Mouse (Mus musculus) embryonic facial prominence, embryonic 13.5 days (tissue): ENCODE results near the gene N4bp2l1. TPM values are rescaled to one million over a fixed set of nuclear protein-coding genes. Genes with fewer than 3 reads are reported as not detected.

Source experiments
- ATAC-seq: fragments of 200-750 bp; cut with Nextera tagmentation; 2 replicates; pipeline ENCODE4 v1.8.0; 2017; ENCODE audit warnings: low read depth; ENCODE audit not compliant: insufficient number of reproducible peaks, insufficient read depth, low FRiP score, low TSS enrichment
- H3K27ac ChIP-seq: fragments of 300-500 bp; sonication (generic); 2 replicates; pipeline ENCODE4 v1.5.1; 2015; ENCODE audit warnings: moderate library complexity, mild to moderate bottlenecking, inconsistent platforms
- H3K27me3 ChIP-seq: fragments of 300-500 bp; sonication (generic); 2 replicates; pipeline ENCODE4 v1.6.1; 2015; ENCODE audit warnings: mild to moderate bottlenecking, inconsistent platforms
- H3K36me3 ChIP-seq: fragments of 300-500 bp; sonication (generic); 2 replicates; pipeline ENCODE4 v1.6.1; 2015; ENCODE audit warnings: mild to moderate bottlenecking, inconsistent platforms
- H3K4me1 ChIP-seq: fragments of 300-500 bp; sonication (generic); 2 replicates; pipeline ENCODE4 v1.6.1; 2015; ENCODE audit warnings: inconsistent platforms
- H3K4me2 ChIP-seq: fragments of 300-500 bp; sonication (generic); 2 replicates; pipeline ENCODE4 v1.6.1; 2015; ENCODE audit warnings: moderate library complexity, mild to moderate bottlenecking, inconsistent platforms
- H3K4me3 ChIP-seq: fragments of 300-500 bp; sonication (generic); 2 replicates; pipeline ENCODE4 v1.5.1; 2015; ENCODE audit warnings: mild to moderate bottlenecking, inconsistent platforms
- H3K9ac ChIP-seq: fragments of 300-500 bp; sonication (generic); 2 replicates; pipeline ENCODE4 v1.6.1; 2015; ENCODE audit warnings: mild to moderate bottlenecking, inconsistent platforms
- H3K9me3 ChIP-seq: fragments of 300-500 bp; sonication (generic); 2 replicates; pipeline ENCODE4 v1.6.1; 2016; ENCODE audit warnings: inconsistent platforms
- WGBS: fragments of 180-500 bp; shearing (Covaris S2); methylation state at CpG from one replicate; pipeline ENCODE4 v1.1.7; 2015; ENCODE audit warnings: mixed read lengths; 5-methylcytosine and 5-hydroxymethylcytosine counted together
- polyA plus RNA-seq: library from polyadenylated mRNA; unstranded; fragments of >200 nt; fragmentation: Nextera tagmentation; extraction: Ambion mirVana; gene quantifications from 2 replicates; pipeline ENCODE4 v1.2.1, GENCODE M21; 2015

N4bp2l1 gene
- polyA plus RNA-seq, 1 experiment from 2014 or later: 4.9 TPM

- no peaks in the 10 kb centered on the region for H3K27me3 ChIP-seq
- 63% methylated on average over 6 of the region's 6 CpGs for WGBS
- H3K9me3 ChIP-seq: no peaks in the 10 kb centered on the region
- no peak for ATAC-seq
- peaks cover 8% of the 10 kb centered on the region for H3K4me1 ChIP-seq
- H3K27ac ChIP-seq: no peak overlapping the region
- H3K4me3 ChIP-seq: no peak overlapping the region
- H3K4me2 ChIP-seq: no peak overlapping the region
- no peaks in the 10 kb centered on the region for H3K36me3 ChIP-seq
- H3K9ac ChIP-seq: no peak overlapping the region
Observed at GRCm38 (mm10) chr5:150578613-150579171, 18.3 kb downstream of the N4bp2l1 start.

DNA sequence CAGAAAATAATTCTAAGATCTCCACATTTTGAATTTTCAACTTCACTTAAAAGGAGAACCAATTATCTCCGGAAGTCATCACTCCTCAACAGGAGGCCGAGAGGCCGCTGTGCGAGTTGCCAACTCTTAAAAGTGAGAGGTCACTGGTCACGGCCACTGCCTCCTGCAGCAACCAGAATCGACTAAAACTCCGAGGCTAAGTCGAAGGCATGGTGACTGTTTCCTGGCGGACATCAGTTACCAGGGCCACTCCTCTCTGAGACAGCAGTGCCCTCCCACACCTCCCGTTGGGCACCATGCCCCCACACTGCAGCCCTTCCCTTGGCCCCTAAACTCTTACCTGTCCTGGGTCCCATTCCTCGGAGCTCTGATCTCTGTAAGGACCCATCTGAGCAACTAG lies 20.2 kb downstream of the N4bp2l1 start:
- ATAC-seq: no peak
- H3K9ac ChIP-seq: no peak overlapping the region
- no peak overlapping the region for H3K4me2 ChIP-seq
- peaks cover 3% of the 10 kb centered on the region; the same call in 1 of the 2 replicates for H3K36me3 ChIP-seq
- H3K27ac ChIP-seq: no peak overlapping the region
- H3K4me3 ChIP-seq: no peak overlapping the region
- H3K9me3 ChIP-seq: no peaks in the 10 kb centered on the region
- no peaks in the 10 kb centered on the region for H3K27me3 ChIP-seq
- peaks cover 8% of the 10 kb centered on the region for H3K4me1 ChIP-seq
- WGBS: 86% methylated on average over 11 of the region's 11 CpGs

GRCm38 (mm10) chr5:150574885-150575284 lies 22.1 kb downstream of the N4bp2l1 start:
- Histone ChIP-seq H3K36me3 (peaks cover 16% of the 10 kb centered on the region), H3K4me1 (peaks cover 8% of the 10 kb centered on the region), H3K9me3 (no peaks in the 10 kb centered on the region), H3K9ac (no peak overlapping the region), H3K27me3 (no peaks in the 10 kb centered on the region), H3K4me3 (no peak overlapping the region), H3K4me2 (no peak overlapping the region), H3K27ac (no peak overlapping the region)
- 67% methylated on average over 5 of the region's 5 CpGs for WGBS
- ATAC-seq: no peak

DNA sequence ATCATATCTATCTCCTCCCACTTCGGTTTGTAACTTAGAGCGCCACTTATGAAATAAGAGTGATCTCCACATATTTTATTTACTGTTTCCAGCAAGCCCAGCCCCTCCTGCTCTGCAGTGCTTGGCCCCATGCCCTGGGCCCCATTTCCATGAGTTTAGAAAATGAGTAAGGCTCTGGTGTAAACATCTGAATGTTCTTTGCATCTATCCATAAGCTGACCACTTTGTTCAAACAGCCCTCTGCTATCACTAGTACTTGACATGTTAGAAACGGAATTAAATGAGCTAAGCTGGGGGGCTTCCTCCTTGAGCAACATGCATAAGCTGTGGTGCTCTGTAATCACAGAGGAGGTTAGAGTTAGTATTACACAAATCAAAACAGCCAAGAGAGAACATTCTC lies 22.6 kb downstream of the N4bp2l1 start:
- no peak for ATAC-seq
- H3K27me3 ChIP-seq: no peaks in the 10 kb centered on the region
- H3K4me3 ChIP-seq: no peak overlapping the region
- no peak overlapping the region for H3K27ac ChIP-seq
- 87% methylated on average over 3 of the region's 3 CpGs for WGBS
- peaks cover 20% of the 10 kb centered on the region for H3K36me3 ChIP-seq
- peaks cover 8% of the 10 kb centered on the region for H3K4me1 ChIP-seq
- H3K9me3 ChIP-seq: no peaks in the 10 kb centered on the region
- no peak overlapping the region for H3K9ac ChIP-seq
- H3K4me2 ChIP-seq: no peak overlapping the region

- Histone ChIP-seq H3K9me3 (no peaks in the 10 kb centered on the region), H3K9ac (no peak overlapping the region), H3K36me3 (peaks cover 45% of the 10 kb centered on the region), H3K27me3 (no peaks in the 10 kb centered on the region), H3K4me1 (no peaks in the 10 kb centered on the region), H3K4me2 (no peak overlapping the region), H3K27ac (no peak overlapping the region), H3K4me3 (no peak overlapping the region)
- no peak for ATAC-seq
- WGBS: 82% methylated on average over 11 of the region's 11 CpGs
Observed at GRCm38 (mm10) chr5:150570496-150571219, 26.3 kb downstream of the N4bp2l1 start.

DNA sequence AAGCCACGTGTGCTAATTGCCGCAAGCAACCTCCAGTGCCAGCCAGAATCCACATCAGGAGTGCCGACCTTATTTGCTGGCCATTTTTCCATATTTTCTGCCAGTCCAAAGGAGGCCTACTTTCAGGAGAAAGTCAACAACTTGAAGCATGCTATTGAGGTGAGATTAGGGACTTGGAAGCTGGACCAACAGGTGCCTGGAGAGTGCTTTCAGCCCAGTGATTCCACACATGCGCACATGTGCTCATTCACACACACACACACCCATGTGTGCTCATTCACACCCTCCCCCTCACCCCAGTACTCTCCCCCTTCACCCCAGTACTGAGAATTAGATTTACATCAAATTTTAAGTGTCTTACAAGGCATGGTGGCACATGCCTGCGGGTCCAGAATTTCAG lies 30.0 kb downstream of the N4bp2l1 start:
- Histone ChIP-seq H3K4me1 (no peaks in the 10 kb centered on the region), H3K36me3 (peaks cover 64% of the 10 kb centered on the region), H3K27ac (no peak overlapping the region), H3K27me3 (no peaks in the 10 kb centered on the region), H3K4me3 (no peak overlapping the region), H3K9ac (no peak overlapping the region), H3K4me2 (no peak overlapping the region), H3K9me3 (no peaks in the 10 kb centered on the region)
- WGBS: 96% methylated on average over 5 of the region's 5 CpGs
- ATAC-seq: no peak

GRCm38 (mm10) chr5:150566226-150566625 lies 30.8 kb downstream of the N4bp2l1 start:
- no peak overlapping the region for H3K4me2 ChIP-seq
- no peaks in the 10 kb centered on the region for H3K9me3 ChIP-seq
- WGBS: 76% methylated on average over 3 of the region's 3 CpGs
- no peak overlapping the region for H3K4me3 ChIP-seq
- H3K27ac ChIP-seq: no peak overlapping the region
- no peak overlapping the region for H3K9ac ChIP-seq
- H3K36me3 ChIP-seq: peaks cover 69% of the 10 kb centered on the region
- ATAC-seq: no peak
- H3K27me3 ChIP-seq: no peaks in the 10 kb centered on the region
- no peaks in the 10 kb centered on the region for H3K4me1 ChIP-seq

DNA sequence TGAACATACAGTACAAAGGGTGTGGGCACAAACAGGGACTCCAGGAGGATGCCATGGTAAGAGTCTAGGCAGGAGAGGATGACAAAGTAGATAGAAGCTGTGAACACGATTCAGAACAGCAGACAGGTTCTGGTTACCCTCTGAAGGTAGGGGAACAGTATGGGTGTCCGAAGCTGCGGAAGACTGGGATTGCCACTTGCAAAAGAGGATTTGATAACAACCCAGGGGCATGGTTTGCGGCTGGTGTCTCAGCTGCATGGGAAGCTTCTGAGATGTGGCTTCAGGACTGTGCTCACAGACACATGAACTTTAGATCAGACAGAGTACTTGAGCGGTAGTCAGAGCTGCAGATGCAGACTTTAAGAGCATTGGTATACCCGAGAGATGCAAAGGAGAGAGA lies 32.6 kb downstream of the N4bp2l1 start:
- ATAC-seq: no peak
- Histone ChIP-seq H3K9ac (no peak overlapping the region), H3K4me3 (no peak overlapping the region), H3K27ac (no peak overlapping the region), H3K4me1 (no peaks in the 10 kb centered on the region), H3K9me3 (no peaks in the 10 kb centered on the region), H3K27me3 (no peaks in the 10 kb centered on the region), H3K36me3 (peaks cover 68% of the 10 kb centered on the region), H3K4me2 (no peak overlapping the region)
- 89% methylated on average over 6 of the region's 6 CpGs for WGBS

- Histone ChIP-seq H3K9ac (no peak overlapping the region), H3K4me2 (no peak overlapping the region), H3K9me3 (no peaks in the 10 kb centered on the region), H3K4me3 (no peak overlapping the region), H3K27me3 (no peaks in the 10 kb centered on the region), H3K36me3 (peaks cover 72% of the 10 kb centered on the region), H3K4me1 (no peaks in the 10 kb centered on the region), H3K27ac (no peak overlapping the region)
- 89% methylated on average over 5 of the region's 5 CpGs for WGBS
- ATAC-seq: no peak
Observed at GRCm38 (mm10) chr5:150561783-150562182, 35.2 kb downstream of the N4bp2l1 start.

DNA sequence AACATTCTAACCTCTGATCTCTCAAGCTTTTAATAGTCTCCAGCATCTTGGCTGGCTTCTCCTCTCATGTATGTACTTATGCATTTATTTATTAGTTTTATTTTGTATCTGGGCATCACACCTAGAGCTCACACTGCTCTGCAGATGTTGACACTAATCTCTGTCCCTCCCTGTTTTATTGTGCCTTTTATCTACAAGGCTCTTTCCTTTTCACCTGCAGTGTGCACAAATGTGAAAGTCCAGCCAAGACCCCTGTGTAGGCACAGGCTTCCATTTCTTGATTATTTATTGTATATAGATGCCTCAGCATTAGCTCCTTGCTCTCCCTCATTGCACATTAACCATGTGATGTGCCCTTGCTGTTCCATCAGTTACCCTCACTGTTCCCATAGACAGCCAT lies 35.6 kb downstream of the N4bp2l1 start:
- Histone ChIP-seq H3K4me3 (no peak overlapping the region), H3K4me2 (no peak overlapping the region), H3K27ac (no peak overlapping the region), H3K27me3 (no peaks in the 10 kb centered on the region), H3K9ac (no peak overlapping the region), H3K9me3 (no peaks in the 10 kb centered on the region), H3K36me3 (peaks cover 70% of the 10 kb centered on the region), H3K4me1 (no peaks in the 10 kb centered on the region)
- ATAC-seq: no peak

- H3K4me3 ChIP-seq: no peak overlapping the region
- no peaks in the 10 kb centered on the region for H3K27me3 ChIP-seq
- no peaks in the 10 kb centered on the region for H3K4me1 ChIP-seq
- peaks cover 68% of the 10 kb centered on the region for H3K36me3 ChIP-seq
- H3K9ac ChIP-seq: no peak overlapping the region
- WGBS: 93% methylated on average over 5 of the region's 5 CpGs
- no peak for ATAC-seq
- H3K4me2 ChIP-seq: no peak overlapping the region
- H3K27ac ChIP-seq: no peak overlapping the region
- no peaks in the 10 kb centered on the region for H3K9me3 ChIP-seq
Observed at GRCm38 (mm10) chr5:150560851-150561250, 36.1 kb downstream of the N4bp2l1 start.

GRCm38 (mm10) chr5:150559519-150560103 lies 37.4 kb downstream of the N4bp2l1 start:
- Histone ChIP-seq H3K9ac (no peak overlapping the region), H3K36me3 (peaks cover 71% of the 10 kb centered on the region), H3K4me3 (no peak overlapping the region), H3K27me3 (no peaks in the 10 kb centered on the region), H3K4me2 (no peak overlapping the region), H3K27ac (no peak overlapping the region), H3K9me3 (no peaks in the 10 kb centered on the region), H3K4me1 (no peaks in the 10 kb centered on the region)
- 92% methylated on average over 6 of the region's 6 CpGs for WGBS
- ATAC-seq: no peak
